ENCODE assay signal across 8 mouse cellular contexts in genomic region chr11:90249025-90249650, GRCm38 (mm10). TPM values are rescaled to one million over a fixed set of nuclear protein-coding genes. Genes with fewer than 3 reads are reported as not detected.
DNase-seq lines count a peak whose midpoint lies in the region; ATAC-seq lines count a peak whose summit lies in the region.

Mmd (plus strand) TSS chr11:90249456.

- H3K4me1 ChIP-seq in hindbrain, embryonic 15.5 days (replicated peaks): peaks cover 35% of the 10 kb centered on the region

- H3K27me3 ChIP-seq in hindbrain, embryonic 15.5 days: no peaks in the 10 kb centered on the region

- peak; percentile 99 for ATAC-seq in hindbrain, embryonic 15.5 days (ENCODE audit: low FRiP score, low read depth)

- peak within 1 kb of the TSS; percentile 89 for H3K4me3 ChIP-seq in hindbrain, embryonic 15.5 days

- H3K9me3 ChIP-seq in hindbrain, embryonic 15.5 days: no peaks in the 10 kb centered on the region

- H3K27ac ChIP-seq in hindbrain, embryonic 15.5 days (replicated peaks): peak within 1 kb of the TSS; percentile 96

- under 1% methylated on average over 45 of the region's 51 CpGs for WGBS in hindbrain, embryonic 15.5 days

- DNase-seq in T-cell, adult 2 months (ENCODE audit: low spot score): peak; percentile 100
- peak; percentile 92 to 96 for DNase-seq in cerebellum, postnatal 36 days
- DNase-seq in frontal cortex, postnatal 36 days (ENCODE audit: low spot score in 2 of 2): peak; percentile 97 to 98
- peak; percentile 98 for DNase-seq in left cerebral cortex, adult 11 months (ENCODE audit: low spot score)
- DNase-seq in lung, postnatal 4 days: peak; percentile 98 to 99
- DNase-seq in retina, postnatal 7 days (ENCODE audit: low read depth, low spot score): peak; percentile 96
- DNase-seq in urinary bladder, adult 2 months (ENCODE audit: low spot score): peak; percentile 91

- H3K36me3 ChIP-seq in hindbrain, embryonic 15.5 days: no peaks in the 10 kb centered on the region

- H3K4me2 ChIP-seq in hindbrain, embryonic 15.5 days: peak within 1 kb of the TSS; percentile 76

- peak within 1 kb of the TSS; percentile 94 for H3K9ac ChIP-seq in hindbrain, embryonic 15.5 days

RNA-seq across cellular contexts. Expression of gene Mmd, which starts in this region (rescaled TPM):
- polyA plus RNA-seq in hindbrain, embryonic 15.5 days (2015; fragmentation: Nextera tagmentation; extraction: Ambion mirVana): 110 and 124 TPM in 2 replicates
- 58.0 and 63.6 TPM in 2 replicates for polyA plus RNA-seq in urinary bladder, adult 2 months (2012; rRNA removed)

Comparison
In these comparisons a context has a peak if more than half of its experiments do, and no peak if none do; other contexts are left out.
1. Peak in every context shown above with its lines: DNase-seq, ATAC-seq, H3K4me3 ChIP-seq and H3K27ac ChIP-seq.